Mouse (Mus musculus): ENCODE results near the gene Shtn1.

Gene Shtn1

DNA sequence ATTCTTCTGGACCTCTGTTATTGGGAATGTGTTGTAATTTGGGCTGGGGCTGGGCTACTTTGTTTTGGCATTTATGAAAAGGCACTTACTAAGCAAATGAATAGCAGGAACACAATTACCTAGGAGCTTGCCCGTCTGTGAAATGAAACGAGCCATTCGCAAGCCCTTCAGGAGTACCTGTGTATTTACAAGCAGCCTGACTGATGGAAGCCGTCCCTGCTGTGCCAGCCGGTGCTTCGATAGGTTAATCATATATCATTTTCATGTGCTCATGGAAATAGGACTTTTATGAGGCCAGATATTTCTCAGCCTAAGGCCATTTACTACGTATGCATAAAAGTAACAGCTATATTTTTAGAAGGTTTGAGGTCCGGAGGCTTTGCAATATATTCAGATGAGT, 112.9 kb downstream of the Shtn1 start:
- DNase-seq: no peak

DNA sequence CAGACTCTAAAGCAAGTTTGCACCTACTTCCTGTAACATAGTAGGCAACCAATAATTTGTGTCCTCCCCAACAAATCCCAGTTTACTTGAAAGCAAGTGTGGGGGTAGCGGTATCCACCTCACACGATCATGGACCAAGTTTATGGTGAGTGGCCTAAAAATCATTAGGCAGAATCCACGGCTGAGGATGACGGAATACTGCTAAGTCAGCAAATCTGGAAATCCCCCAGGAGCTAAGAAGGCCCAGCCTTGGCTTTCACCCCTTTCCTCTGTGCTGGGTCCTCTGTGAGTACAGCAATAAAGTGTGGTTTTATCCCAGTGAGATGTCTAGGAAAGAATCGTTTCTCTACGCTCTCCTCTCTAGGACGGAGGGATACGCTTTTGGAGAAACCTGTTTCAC, 121.1 kb downstream of the Shtn1 start:
- no peak for DNase-seq

DNA sequence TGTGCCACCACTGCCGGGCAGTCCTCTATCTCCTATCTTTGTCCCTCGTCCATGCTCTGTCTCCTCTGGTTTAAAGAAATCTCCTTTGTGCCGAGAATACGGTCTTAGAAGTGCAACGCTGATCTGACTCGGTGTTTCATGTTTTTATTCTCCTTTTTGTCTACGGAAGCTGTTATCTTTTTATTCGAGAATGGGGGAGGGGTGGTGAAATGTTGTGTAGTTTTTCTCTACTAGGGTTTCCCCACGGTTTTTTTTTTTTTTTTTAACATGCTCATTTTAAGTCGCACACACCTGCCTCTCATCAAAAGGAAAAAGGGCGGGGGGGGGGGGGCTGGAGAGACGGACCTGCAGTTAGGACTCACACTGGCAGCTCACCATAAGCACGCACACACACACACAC, 123.7 kb downstream of the Shtn1 start:
- DNase-seq: no peak

DNA sequence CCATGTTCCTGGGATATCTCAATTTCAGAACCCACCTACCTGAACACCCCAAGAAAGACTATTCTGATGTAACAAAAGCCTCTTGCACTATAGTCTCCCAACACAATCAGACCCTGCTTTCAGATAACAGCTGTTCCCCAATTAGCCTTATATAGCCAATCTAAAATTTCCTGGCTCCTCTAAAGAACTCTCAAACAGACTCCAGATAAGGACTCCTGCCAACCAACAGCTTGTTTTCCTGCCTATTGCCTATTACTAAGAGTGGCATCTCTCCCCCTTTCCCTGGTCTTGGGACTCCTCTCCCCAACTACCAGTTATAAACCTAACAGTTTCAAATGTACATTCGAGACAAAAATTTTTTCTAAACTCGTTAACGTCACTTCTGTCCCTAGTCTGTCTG, 124.4 kb downstream of the Shtn1 start:
- DNase-seq: no peak

DNA sequence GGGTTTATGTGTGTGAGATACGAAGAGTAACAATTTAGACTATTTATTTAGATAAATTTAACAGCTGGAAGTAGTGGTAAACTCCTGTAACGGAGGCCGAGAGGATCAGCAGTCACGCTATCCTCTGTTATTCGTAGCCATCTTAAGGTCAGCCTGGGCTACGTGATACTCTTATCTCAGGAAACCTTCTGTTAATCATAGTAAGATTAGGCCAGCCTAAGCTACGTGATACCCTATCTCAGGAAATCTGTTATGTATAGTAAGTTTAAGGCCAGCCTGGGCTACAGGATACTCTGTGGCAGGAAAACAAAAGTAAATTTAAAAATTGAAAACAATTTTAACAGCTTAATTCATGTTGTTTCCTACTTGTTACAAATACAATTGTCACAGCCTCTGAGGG, 129.9 kb downstream of the Shtn1 start:
- no peak for DNase-seq

DNA sequence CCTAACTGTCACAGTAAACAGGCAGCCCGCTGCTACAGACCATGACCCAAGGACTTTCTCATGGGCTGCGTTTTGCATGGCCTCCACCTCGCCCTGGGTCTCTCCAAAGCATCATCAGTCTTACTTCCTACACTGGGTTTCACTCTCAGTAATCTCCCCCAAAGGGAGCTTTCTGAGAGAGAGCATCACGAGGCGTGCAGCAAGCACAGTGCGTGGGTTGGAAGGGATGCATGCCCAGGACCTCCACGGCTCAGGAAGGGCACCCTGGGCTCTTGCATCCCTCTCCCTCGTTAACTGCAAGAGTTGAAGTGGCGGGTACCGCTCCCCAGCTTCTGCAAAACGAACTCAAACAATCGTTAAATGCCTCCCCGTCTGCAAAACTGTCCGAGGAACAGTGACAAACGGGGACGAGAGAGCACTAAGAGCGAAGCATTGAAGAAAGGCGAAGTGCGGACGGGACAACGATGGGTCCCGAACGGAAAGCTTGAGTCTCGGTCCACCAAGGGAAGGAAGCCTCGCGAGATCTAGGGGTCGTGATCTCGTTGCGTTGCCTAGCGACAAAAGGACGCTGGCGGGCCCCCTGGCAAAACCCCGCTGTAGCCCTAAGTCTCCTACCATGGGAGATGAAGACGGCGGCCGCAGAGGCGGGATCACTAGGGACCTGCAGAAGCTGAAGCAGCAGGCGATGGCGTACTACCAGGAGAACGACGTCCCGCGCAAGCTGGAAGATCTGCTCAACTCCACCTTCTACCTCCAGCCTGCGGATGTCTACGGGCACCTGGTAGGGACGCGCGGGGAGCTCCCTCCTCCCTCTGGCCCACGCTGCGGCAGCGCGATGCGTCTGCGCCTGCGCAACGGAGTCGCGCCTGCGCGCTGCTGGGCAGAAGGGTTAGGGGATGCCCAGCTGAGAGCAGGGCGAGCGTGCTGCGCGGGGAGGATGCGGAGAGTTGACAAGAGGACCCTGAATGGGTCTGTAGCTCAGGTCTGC, 132.8 kb downstream of the Shtn1 start, which contains the start of the genes Eno4 and Hspa12a:
TSS of gene Eno4 (plus strand) at position 585 of the 988 bp plus-strand sequence.
TSS of gene Hspa12a (minus strand) at position 814 of the 988 bp plus-strand sequence.
- peak; percentile 97 for DNase-seq

DNA sequence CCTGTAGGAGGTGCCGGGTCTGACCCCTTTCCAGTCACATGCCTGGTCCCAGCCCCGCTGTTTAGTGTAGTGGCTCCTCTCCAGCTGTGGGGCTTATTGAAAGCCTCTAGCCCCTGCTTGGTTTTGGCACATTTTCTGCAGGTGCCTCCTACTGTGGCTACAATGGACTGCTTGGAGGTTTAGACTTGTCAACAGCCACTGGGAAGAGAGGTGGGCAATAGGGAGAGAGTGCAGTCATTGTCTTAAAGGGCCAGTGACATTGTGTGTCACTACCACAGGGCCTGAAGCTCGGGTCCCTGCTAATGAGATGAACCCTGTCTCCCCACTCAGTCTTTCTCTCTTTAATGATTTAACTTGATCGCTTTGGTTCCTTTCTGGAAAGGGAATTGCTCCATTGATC, 142.8 kb downstream of the Shtn1 start:
- no peak for DNase-seq

DNA sequence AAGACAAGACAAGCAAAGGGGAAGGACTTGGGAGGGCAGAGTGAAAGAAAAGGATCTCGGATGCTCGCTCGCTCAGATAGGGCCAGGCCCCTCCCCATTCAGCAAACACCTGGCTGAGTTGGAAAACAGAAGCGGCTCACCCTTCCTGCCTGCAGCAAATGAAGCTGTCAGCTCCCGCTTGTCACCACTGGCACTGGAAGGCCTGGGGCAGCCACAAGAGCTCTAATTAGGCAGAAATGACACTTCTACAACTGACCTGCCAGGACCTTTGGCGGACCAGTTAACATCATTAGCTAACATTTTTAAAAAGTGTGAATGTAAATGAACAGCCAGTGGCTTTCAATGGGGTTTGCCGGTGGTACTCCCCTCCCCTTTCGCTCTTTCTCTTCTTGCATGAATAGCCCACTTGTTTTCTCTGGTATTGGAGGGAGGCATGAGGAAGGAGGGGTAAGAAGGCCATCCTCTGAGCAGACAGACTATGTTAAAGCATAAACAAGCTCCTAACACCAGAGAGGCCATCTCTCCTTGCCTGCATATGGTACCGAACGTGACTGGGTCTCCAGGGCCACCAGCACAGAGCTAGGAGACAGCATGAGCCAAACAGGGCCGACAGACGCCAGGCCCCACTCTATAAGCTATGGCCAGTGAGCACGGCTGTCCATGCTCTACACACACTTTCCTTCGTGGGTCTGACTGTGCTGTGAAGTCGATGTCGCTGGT, 144.7 kb downstream of the Shtn1 start:
- DNase-seq: no peak
